Mouse (Mus musculus) forebrain, embryonic 14.5 days (tissue): ENCODE data around the gene Rbms2. TPM values are rescaled to one million over a fixed set of nuclear protein-coding genes. Genes with fewer than 3 reads are reported as not detected.
A peak's percentile ranks its signal among the peaks of the same experiment; 100 is the strongest.
"Not testable (repeated sequence)": the region's sequence is repeated elsewhere in the genome, so short reads cannot be mapped to it uniquely, and the experiment has no call there.

Experiments used
- ATAC-seq: fragments of 200-750 bp; cut with Nextera tagmentation; 2 replicates; pipeline ENCODE4 v1.8.0; 2017; ENCODE audit warnings: mild to moderate bottlenecking, moderate library complexity
- DNase-seq: peaks from one replicate; pipeline ENCODE4 v3.0.0-alpha.2; 2015; ENCODE audit warnings: low spot score
- H3K27ac ChIP-seq: fragments of 300-500 bp; sonication (generic); 2 replicates; pipeline ENCODE4 v1.5.1; 2014; ENCODE audit warnings: low read depth, mild to moderate bottlenecking, control low read depth, low read length, moderate library complexity
- H3K27me3 ChIP-seq: fragments of 300-500 bp; sonication (generic); replicated peaks from 2 replicates; pipeline ENCODE4 v1.6.1; 2014; ENCODE audit warnings: low read length, control low read depth, mixed read lengths; ENCODE audit not compliant: control insufficient read depth, insufficient read depth
- H3K36me3 ChIP-seq: fragments of 300-500 bp; sonication (generic); 2 replicates; pipeline ENCODE4 v1.6.1; 2014; ENCODE audit warnings: low read length, control low read depth; ENCODE audit not compliant: control insufficient read depth, insufficient read depth
- H3K4me1 ChIP-seq: fragments of 300-500 bp; sonication (generic); 2 replicates; pipeline ENCODE4 v1.6.1; 2014; ENCODE audit warnings: antibody characterized with exemption, low read length, control low read depth; ENCODE audit not compliant: control insufficient read depth, insufficient read depth
- H3K4me2 ChIP-seq: fragments of 300-500 bp; sonication (generic); 2 replicates; pipeline ENCODE4 v1.6.1; 2014; ENCODE audit warnings: mild to moderate bottlenecking, control low read depth, low read length
- H3K4me3 ChIP-seq: fragments of 300-500 bp; sonication (generic); 2 replicates; pipeline ENCODE4 v1.5.1; 2014; ENCODE audit warnings: low read depth, low read length, control low read depth
- H3K9ac ChIP-seq: fragments of 300-500 bp; sonication (generic); 2 replicates; pipeline ENCODE4 v1.6.1; 2014; ENCODE audit warnings: mild to moderate bottlenecking, low read length, control low read depth, moderate library complexity
- H3K9me3 ChIP-seq: fragments of 300-500 bp; sonication (generic); replicated peaks from 2 replicates; pipeline ENCODE4 v1.6.1; 2016; ENCODE audit warnings: low read length, control low read depth, mixed read lengths; ENCODE audit not compliant: control insufficient read depth
- WGBS: fragments of 180-500 bp; shearing (Covaris S2); extraction: QIAGEN DNeasy Blood & Tissue Kit; methylation state at CpG from one replicate; pipeline ENCODE4 v1.1.7; 2014; 5-methylcytosine and 5-hydroxymethylcytosine counted together
- polyA plus RNA-seq: library from polyadenylated mRNA; unstranded; fragments of >200 nt; fragmentation: Nextera tagmentation; extraction: Ambion mirVana; gene quantifications from 2 replicates; pipeline ENCODE4 v1.2.1, GENCODE M21; 2014

Gene Rbms2
- polyA plus RNA-seq, 1 experiment from 2014 or later, result 9.6 TPM

- Histone ChIP-seq H3K4me2 (peak overlapping the region; percentile 91), H3K4me1 (peaks cover 28% of the 10 kb centered on the region), H3K27me3 (no peaks in the 10 kb centered on the region), H3K9me3 (no peaks in the 10 kb centered on the region), H3K9ac (peak overlapping the region; percentile 79), H3K27ac (peak overlapping the region; percentile 90), H3K4me3 (peak overlapping the region; percentile 84), H3K36me3 (peaks cover 30% of the 10 kb centered on the region)
- peak; percentile 58 for ATAC-seq
- under 1% methylated on average over 67 of the region's 88 CpGs for WGBS
- DNase-seq, result peak; percentile 80
Observed at GRCm38 (mm10) chr10:128092506-128093495, 87.3 kb downstream of the Rbms2 start.

DNA sequence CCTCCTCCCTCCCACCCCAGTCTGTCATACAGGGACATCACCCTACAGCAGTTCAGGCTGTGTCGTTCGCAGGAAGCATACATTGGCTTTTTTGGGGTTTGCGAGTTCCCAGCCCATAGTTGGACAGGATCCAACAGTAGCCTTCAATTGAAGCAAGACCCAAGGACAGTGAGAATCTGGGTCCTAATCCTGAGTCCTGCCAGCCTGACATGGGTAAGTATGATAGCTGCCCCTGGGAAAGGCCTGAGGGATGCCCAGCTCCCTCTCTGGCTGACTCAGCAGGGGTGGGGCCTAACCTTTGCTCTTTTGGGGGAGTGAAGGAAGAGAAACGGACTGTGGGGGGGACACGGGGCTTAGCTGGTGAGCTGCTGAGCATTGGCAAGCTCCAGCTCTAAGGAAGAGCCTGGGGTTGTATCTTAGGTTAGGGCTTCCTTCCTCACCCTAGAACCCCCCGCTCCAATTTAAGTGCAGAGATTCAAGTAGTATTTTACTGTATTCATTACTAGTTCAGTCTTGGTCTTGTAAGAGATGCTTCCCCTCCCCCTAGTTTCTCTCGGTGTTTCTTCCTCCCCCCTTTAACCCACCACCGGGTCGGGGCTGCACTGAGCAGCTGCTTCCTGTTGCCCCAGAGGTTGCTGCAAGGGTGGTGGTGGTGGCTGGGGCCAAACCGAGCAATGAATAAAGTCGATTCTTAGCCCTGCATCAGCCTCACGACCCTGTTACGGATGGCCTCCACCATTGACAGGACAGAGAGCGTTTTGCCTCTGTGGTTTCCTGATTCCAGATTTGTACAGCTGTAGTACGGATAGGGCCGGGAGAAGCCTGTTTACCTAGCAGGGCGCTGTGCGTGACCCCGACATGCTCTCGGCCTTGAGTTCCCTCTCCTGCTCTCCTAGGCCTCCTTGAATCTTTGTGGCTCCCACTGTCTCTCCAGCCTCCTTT is 88.3 kb downstream of the Rbms2 start, which contains the start of gene Baz2a:
TSS of gene Baz2a (plus strand) at position 14 of the 942 bp plus-strand sequence.
- H3K4me3 ChIP-seq, result peak within 1 kb of the TSS; percentile 84
- H3K4me2 ChIP-seq, result peak within 1 kb of the TSS; percentile 91
- ATAC-seq (no peak), DNase-seq (peak; percentile 36)
- peak within 1 kb of the TSS; percentile 79 for H3K9ac ChIP-seq
- peaks cover 40% of the 10 kb centered on the region for H3K36me3 ChIP-seq
- WGBS, result 2% methylated on average over 20 of the region's 20 CpGs
- peak within 1 kb of the TSS; percentile 90 for H3K27ac ChIP-seq
- H3K27me3 ChIP-seq, result no peaks in the 10 kb centered on the region
- H3K9me3 ChIP-seq, result no peaks in the 10 kb centered on the region
- peaks cover 28% of the 10 kb centered on the region for H3K4me1 ChIP-seq

GRCm38 (mm10) chr10:128090651-128091563 is 89.2 kb downstream of the Rbms2 start:
- Histone ChIP-seq H3K27me3 (no peaks in the 10 kb centered on the region), H3K9ac (no peak overlapping the region), H3K36me3 (peaks cover 49% of the 10 kb centered on the region), H3K27ac (no peak overlapping the region), H3K9me3 (no peaks in the 10 kb centered on the region), H3K4me2 (peak overlapping the region; percentile 91), H3K4me1 (peaks cover 24% of the 10 kb centered on the region), H3K4me3 (peak overlapping the region; percentile 84; the same call in 1 of the 2 replicates)
- DNase-seq (peak; percentile 90), ATAC-seq (peak; percentile 40; the same call in 1 of the 2 replicates)
- 11% methylated on average over 14 of the region's 14 CpGs for WGBS

GRCm38 (mm10) chr10:128089842-128090241 is 90.3 kb downstream of the Rbms2 start:
- Histone ChIP-seq H3K27me3 (no peaks in the 10 kb centered on the region), H3K4me1 (peaks cover 27% of the 10 kb centered on the region)

DNA sequence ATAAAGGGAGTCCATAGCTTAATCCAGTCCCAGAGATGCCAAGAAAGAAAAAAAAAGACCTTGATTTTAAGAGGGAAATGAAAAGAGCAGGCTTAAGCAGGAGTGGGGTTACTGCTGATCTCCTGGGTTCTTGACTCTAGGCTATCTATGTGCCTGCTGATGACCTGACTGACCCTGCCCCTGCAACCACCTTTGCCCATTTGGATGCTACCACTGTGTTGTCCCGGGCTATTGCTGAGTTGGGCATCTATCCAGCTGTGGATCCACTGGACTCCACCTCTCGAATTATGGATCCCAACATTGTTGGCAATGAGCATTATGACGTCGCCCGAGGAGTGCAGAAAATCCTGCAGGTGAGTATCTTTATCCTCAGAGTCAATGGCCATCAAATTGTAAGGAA is 91.9 kb downstream of the Rbms2 start:
- Histone ChIP-seq H3K36me3 (peaks cover 65% of the 10 kb centered on the region), H3K9me3 (no peaks in the 10 kb centered on the region), H3K9ac (no peak overlapping the region), H3K4me2 (no peak overlapping the region), H3K27me3 (no peaks in the 10 kb centered on the region), H3K27ac (no peak overlapping the region), H3K4me1 (peaks cover 18% of the 10 kb centered on the region), H3K4me3 (no peak overlapping the region)
- no peak for ATAC-seq
- no peak for DNase-seq
- 92% methylated on average over 5 of the region's 5 CpGs for WGBS

More at GRCm38 (mm10) chr10:128089842-128090241, 90.3 kb downstream of the Rbms2 start:
- Histone ChIP-seq H3K36me3 (peaks cover 60% of the 10 kb centered on the region), H3K4me2 (no peak overlapping the region), H3K9me3 (no peaks in the 10 kb centered on the region), H3K4me3 (no peak overlapping the region), H3K27ac (no peak overlapping the region), H3K9ac (no peak overlapping the region)
- 72% methylated on average over 5 of the region's 5 CpGs for WGBS
- ATAC-seq, result no peak
- no peak for DNase-seq

GRCm38 (mm10) chr10:128087216-128087615 is 92.9 kb downstream of the Rbms2 start:
- ATAC-seq, DNase-seq, H3K4me3 ChIP-seq, H3K27ac ChIP-seq, H3K9ac ChIP-seq, H3K9me3 ChIP-seq, H3K4me2 ChIP-seq, H3K27me3 ChIP-seq: not testable (repeated sequence)
- Histone ChIP-seq H3K36me3 (peaks cover 65% of the 10 kb centered on the region), H3K4me1 (peaks cover 19% of the 10 kb centered on the region)
- 82% methylated on average over 2 of the region's 2 CpGs for WGBS

DNA sequence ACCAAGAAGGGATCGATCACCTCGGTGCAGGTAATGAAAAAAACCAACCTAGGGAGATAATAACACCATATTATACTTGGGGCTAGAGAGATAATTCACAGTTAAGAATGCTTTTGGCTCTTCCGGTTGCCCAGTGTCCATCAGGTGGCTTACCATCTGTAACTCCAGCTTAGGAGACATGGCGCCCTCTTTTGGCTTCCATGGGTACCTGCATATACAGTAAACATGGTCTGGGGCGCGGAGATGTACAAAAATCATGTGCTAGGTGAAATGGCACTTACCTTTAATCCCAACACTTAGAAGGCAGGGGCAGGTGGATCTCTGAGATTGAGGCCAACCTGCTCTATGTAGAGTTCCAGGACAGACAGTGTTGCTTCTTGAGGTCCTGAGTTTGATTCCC is 93.7 kb downstream of the Rbms2 start:
- Histone ChIP-seq H3K4me2 (no peak overlapping the region), H3K9me3 (no peaks in the 10 kb centered on the region), H3K27me3 (no peaks in the 10 kb centered on the region), H3K27ac (no peak overlapping the region), H3K36me3 (peaks cover 65% of the 10 kb centered on the region), H3K9ac (no peak overlapping the region), H3K4me3 (no peak overlapping the region), H3K4me1 (peaks cover 14% of the 10 kb centered on the region)
- WGBS, result 75% methylated on average over 6 of the region's 6 CpGs
- no peak for ATAC-seq
- peak; percentile 35 for DNase-seq

DNA sequence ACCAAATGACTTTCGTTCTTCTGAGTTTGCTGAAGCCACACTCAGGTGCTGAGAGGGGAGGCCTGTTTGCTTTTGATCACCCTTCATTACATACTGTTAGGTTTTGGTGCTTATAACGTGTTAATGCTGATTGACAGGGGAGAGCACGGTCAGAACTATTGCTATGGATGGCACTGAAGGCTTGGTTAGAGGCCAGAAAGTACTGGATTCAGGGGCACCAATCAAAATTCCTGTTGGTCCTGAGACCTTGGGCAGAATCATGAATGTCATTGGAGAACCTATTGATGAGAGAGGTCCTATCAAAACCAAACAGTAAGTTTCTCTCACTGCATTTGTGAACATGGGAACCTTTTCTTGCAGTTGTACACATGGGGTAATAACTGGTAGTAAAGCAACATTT is 95.9 kb downstream of the Rbms2 start:
- no peaks in the 10 kb centered on the region for H3K27me3 ChIP-seq
- WGBS, result 0% methylated on average over 3 of the region's 3 CpGs
- H3K9me3 ChIP-seq, result no peaks in the 10 kb centered on the region
- DNase-seq (no peak), ATAC-seq (no peak)
- peak overlapping the region; percentile 98 for H3K9ac ChIP-seq
- peaks cover 11% of the 10 kb centered on the region; the same call in 1 of the 2 replicates for H3K4me1 ChIP-seq
- H3K4me3 ChIP-seq, result peak overlapping the region; percentile 95
- H3K4me2 ChIP-seq, result peak overlapping the region; percentile 78
- no peak overlapping the region for H3K27ac ChIP-seq
- peaks cover 49% of the 10 kb centered on the region for H3K36me3 ChIP-seq
